Mouse (Mus musculus) heart, embryonic 10.5 days (tissue): ENCODE measurements around the gene Serpina10. TPM values are rescaled to one million over a fixed set of nuclear protein-coding genes. Genes with fewer than 3 reads are reported as not detected.

ENCODE experiments used
- DNase-seq: peaks from one replicate; pipeline ENCODE4 v3.0.0-alpha.2; 2017; ENCODE audit warnings: low spot score
- H3K27ac ChIP-seq: fragments of 300-500 bp; sonication (generic); 2 replicates; pipeline ENCODE4 v1.5.1; 2016; ENCODE audit warnings: mild to moderate bottlenecking
- H3K27me3 ChIP-seq: fragments of 300-500 bp; sonication (generic); 2 replicates; pipeline ENCODE4 v1.6.1; 2016; ENCODE audit warnings: mild to moderate bottlenecking; ENCODE audit not compliant: poor library complexity, insufficient read depth, severe bottlenecking
- H3K36me3 ChIP-seq: fragments of 300-500 bp; sonication (generic); 2 replicates; pipeline ENCODE4 v1.6.1; 2016; ENCODE audit warnings: mild to moderate bottlenecking, moderate library complexity
- H3K4me1 ChIP-seq: fragments of 300-500 bp; sonication (generic); 2 replicates; pipeline ENCODE4 v1.6.1; 2016; ENCODE audit warnings: mild to moderate bottlenecking
- H3K4me3 ChIP-seq: fragments of 300-500 bp; sonication (generic); 2 replicates; pipeline ENCODE4 v1.5.1; 2016; ENCODE audit warnings: mild to moderate bottlenecking, moderate library complexity
- H3K9me3 ChIP-seq: fragments of 300-500 bp; sonication (generic); 2 replicates; pipeline ENCODE4 v1.6.1; 2016; ENCODE audit warnings: mild to moderate bottlenecking, moderate library complexity
- WGBS: fragments of 180-500 bp; shearing (Covaris S2); methylation state at CpG from one replicate; pipeline ENCODE4 v1.1.7; 2016; 5-methylcytosine and 5-hydroxymethylcytosine counted together
- polyA plus RNA-seq: library from polyadenylated mRNA; unstranded; fragments of >200 nt; fragmentation: Nextera tagmentation; extraction: Ambion mirVana; gene quantifications from 2 replicates; pipeline ENCODE4 v1.2.1, GENCODE M21; 2016

Serpina10 gene
- polyA plus RNA-seq, 1 experiment from 2014 or later = 3.4 TPM

DNA sequence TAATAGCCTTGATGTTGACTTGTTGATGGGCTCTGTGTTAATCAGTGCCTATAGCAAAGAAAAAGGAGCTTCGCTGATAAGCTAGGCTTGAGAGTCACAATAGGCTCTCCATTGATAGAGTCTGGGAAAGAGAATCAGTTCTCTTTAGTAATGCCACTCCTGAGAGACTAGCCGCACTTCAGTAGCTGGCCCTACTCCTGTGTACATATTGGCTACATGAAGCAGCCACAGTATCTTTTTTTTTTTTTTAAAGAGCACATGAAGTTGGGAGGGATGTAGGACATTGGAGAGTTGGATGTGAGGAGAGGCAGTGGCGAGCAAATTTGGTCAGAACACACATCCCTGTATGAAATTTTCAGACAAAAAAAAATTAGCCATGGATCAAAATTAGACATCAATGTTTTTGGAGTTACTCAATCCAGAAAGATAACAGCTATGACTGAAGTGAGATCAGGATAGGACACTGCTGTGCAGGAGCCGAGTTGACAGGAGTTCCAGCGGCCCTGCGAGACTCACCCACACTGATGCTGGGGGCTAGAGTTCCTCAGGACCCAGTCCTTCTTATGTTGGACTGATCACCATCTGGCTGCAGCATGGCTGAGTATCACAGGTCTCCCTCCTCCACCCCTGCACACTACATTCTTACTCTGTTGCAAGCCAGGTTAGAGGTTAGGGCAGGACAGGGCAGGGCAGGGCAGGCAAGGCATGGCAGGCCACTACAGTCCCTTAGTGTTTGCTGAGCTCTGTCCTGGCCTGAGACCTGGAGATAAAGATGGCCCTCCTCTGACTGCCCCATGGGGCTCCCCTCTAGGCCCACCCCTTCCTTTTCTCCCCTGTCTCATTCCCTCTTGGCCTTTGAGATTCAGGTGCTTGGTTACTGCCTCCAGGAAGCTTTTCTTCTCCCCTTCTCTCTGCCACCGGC lies 24.1 kb upstream of the Serpina10 start:
- DNase-seq = no peak
- Histone ChIP-seq H3K27ac (no peak overlapping the region), H3K4me1 (no peaks in the 10 kb centered on the region), H3K9me3 (no peaks in the 10 kb centered on the region), H3K27me3 (no peaks in the 10 kb centered on the region), H3K36me3 (no peaks in the 10 kb centered on the region), H3K4me3 (no peak overlapping the region)
- 82% methylated on average over 7 of the region's 7 CpGs for WGBS

GRCm38 (mm10) chr12:103653836-103654235 lies 22.6 kb upstream of the Serpina10 start:
- H3K27me3 ChIP-seq = no peaks in the 10 kb centered on the region
- no peaks in the 10 kb centered on the region for H3K4me1 ChIP-seq
- WGBS = 89% methylated on average over 2 of the region's 2 CpGs
- no peaks in the 10 kb centered on the region for H3K9me3 ChIP-seq
- no peaks in the 10 kb centered on the region for H3K36me3 ChIP-seq
- no peak overlapping the region for H3K4me3 ChIP-seq
- DNase-seq = peak; percentile 57
- no peak overlapping the region for H3K27ac ChIP-seq

DNA sequence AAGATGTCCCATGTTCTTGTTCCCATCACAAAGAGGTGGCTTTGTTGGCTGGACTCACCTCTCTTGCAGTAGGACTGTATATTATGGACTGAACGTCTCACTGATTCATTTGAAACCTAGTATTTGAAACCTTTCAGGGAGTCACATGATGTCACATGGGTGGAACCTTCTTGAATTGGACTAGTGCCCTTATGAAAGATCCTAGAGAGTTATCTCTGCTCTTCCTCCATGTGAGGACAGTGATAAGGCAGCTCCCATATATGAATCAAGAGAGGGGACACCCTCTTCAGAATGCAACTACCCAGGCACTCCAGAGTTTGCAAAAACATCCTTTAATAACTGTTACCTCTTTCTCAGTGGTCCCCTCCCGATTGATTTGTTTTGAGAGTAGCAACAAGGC lies 15.1 kb upstream of the Serpina10 start:
- Histone ChIP-seq H3K36me3 (no peaks in the 10 kb centered on the region), H3K27ac (no peak overlapping the region), H3K27me3 (no peaks in the 10 kb centered on the region), H3K4me1 (no peaks in the 10 kb centered on the region), H3K4me3 (no peak overlapping the region), H3K9me3 (no peaks in the 10 kb centered on the region)
- 63% methylated on average over 2 of the region's 2 CpGs for WGBS
- DNase-seq = no peak

DNA sequence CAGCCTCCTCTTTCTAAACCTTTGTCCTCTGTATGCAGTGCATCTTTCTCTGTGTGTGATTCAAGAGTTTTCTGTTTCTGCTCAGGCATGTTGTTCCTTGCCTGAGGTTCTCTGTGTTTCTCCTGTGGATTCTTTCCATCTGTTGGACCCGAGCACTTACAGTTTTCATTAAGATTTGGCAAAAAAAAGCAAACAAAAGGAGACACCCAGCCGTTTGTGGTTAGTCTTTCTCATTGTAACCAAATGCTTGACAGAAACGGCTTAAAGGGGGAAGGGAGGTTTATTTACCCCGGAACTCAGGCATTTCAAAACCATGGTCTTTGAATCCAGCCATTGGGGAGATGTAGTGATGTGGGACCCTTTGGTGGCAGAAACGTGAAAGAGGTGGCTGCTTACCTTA lies 13.4 kb upstream of the Serpina10 start:
- DNase-seq = no peak

DNA sequence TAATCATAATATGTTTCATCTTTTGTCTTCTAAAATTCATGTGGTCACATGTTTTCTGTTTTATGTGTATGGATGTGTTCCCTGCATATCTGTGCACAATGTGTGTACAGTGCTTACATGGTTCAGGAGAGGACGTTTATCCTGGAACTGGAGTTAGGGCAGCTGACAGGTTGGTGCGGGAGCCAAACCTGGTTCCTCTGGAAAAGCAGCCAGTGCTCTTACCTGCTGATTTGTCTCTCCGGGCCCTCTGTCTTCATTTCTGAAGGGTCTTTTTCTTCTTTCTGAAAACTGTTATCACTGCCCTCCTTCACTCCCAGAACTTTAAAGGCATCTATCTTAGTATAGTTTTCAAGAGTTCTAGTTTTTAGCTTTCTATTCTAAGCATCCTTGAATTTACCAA lies 12.6 kb upstream of the Serpina10 start:
- Histone ChIP-seq H3K4me1 (no peaks in the 10 kb centered on the region), H3K4me3 (no peak overlapping the region), H3K36me3 (no peaks in the 10 kb centered on the region), H3K27ac (no peak overlapping the region), H3K9me3 (no peaks in the 10 kb centered on the region), H3K27me3 (no peaks in the 10 kb centered on the region)
- WGBS = 72% methylated on average over 3 of the region's 3 CpGs
- peak; percentile 64 for DNase-seq

More for the DNA sequence above, 13.4 kb upstream of the Serpina10 start:
- H3K27me3 ChIP-seq = no peaks in the 10 kb centered on the region
- 31% methylated on average over 5 of the region's 5 CpGs for WGBS
- H3K36me3 ChIP-seq = no peaks in the 10 kb centered on the region
- no peak overlapping the region for H3K27ac ChIP-seq
- no peaks in the 10 kb centered on the region for H3K4me1 ChIP-seq
- no peaks in the 10 kb centered on the region for H3K9me3 ChIP-seq
- no peak overlapping the region for H3K4me3 ChIP-seq

DNA sequence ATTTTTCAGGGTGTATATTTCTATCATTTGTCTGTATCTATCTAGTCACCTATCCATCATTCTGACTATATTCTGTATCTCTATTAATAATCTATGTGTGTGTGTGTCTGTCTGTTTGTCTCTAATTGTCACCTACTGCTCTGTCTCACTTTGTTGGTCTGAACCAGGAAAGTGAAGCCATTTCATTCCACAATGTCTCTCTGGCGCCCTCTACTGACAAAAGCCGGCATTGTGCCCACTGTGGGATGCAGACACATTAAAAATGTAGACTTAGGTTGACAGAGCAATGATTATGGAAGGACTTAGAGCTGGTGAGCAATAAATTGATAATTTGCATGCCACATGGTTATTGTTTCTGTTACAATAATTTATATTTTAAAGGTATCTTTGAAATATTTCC lies 12.1 kb upstream of the Serpina10 start:
- Histone ChIP-seq H3K27ac (no peak overlapping the region), H3K9me3 (no peaks in the 10 kb centered on the region), H3K36me3 (no peaks in the 10 kb centered on the region), H3K4me1 (no peaks in the 10 kb centered on the region), H3K27me3 (no peaks in the 10 kb centered on the region), H3K4me3 (no peak overlapping the region)
- WGBS = 0% methylated on average over 2 of the region's 2 CpGs
- DNase-seq = no peak

GRCm38 (mm10) chr12:103635846-103636245 lies 4.6 kb upstream of the Serpina10 start:
- no peak overlapping the region for H3K27ac ChIP-seq
- H3K9me3 ChIP-seq = no peaks in the 10 kb centered on the region
- 79% methylated on average over 2 of the region's 2 CpGs for WGBS
- no peaks in the 10 kb centered on the region for H3K36me3 ChIP-seq
- no peak for DNase-seq
- peaks cover 4% of the 10 kb centered on the region; the same call in 1 of the 2 replicates for H3K4me1 ChIP-seq
- H3K27me3 ChIP-seq = no peaks in the 10 kb centered on the region
- H3K4me3 ChIP-seq = no peak overlapping the region

DNA sequence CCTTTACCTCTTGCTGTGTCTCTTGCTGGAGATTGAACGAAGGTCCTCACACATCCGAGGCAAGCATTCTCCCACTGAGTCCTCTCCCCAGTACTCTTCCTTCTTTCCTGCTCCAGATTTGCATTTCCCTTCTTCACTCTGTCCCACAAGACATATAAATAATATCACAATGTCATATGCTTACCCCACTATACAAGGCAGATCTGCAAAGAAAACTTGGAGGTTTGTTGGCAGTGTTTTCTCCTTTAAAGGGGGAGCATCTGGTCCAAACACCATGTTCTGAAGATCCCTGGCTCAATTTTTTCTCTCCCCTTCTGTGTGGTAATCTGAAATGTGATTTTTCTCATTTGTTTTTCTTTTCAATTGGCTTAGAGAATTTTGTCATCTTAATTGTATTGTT lies 3.2 kb upstream of the Serpina10 start:
- no peaks in the 10 kb centered on the region for H3K9me3 ChIP-seq
- no peak for DNase-seq
- no peak overlapping the region for H3K4me3 ChIP-seq
- no peaks in the 10 kb centered on the region for H3K27me3 ChIP-seq
- 68% methylated on average over 2 of the region's 2 CpGs for WGBS
- H3K27ac ChIP-seq = no peak overlapping the region
- H3K4me1 ChIP-seq = peaks cover 6% of the 10 kb centered on the region; the same call in 1 of the 2 replicates
- no peaks in the 10 kb centered on the region for H3K36me3 ChIP-seq

- WGBS = 43% methylated on average over 10 of the region's 10 CpGs
- no peaks in the 10 kb centered on the region for H3K36me3 ChIP-seq
- H3K27me3 ChIP-seq = no peaks in the 10 kb centered on the region
- no peak overlapping the region for H3K27ac ChIP-seq
- no peak overlapping the region for H3K4me3 ChIP-seq
- no peaks in the 10 kb centered on the region for H3K9me3 ChIP-seq
- DNase-seq = no peak
- peaks cover 12% of the 10 kb centered on the region; the same call in 1 of the 2 replicates for H3K4me1 ChIP-seq
Measured at GRCm38 (mm10) chr12:103616860-103617261, 14.4 kb downstream of the Serpina10 start.

DNA sequence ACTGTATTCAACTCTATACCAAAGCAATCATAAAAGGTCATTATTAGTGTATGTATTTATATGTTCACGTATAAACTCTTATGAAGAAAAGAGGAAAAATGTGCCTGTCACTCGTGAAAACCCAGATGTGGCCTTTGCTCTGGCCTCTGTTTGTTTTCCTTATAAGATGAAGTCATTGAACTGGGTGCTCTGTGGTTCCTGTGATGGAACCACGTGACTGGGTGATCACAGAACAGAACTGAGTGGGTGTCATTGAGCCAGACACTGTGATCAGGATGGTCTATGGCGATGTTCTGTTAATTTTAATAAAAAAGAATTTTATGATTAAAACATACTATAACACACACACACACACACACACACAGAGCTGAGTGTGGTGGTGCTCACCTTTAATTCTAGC lies 15.5 kb downstream of the Serpina10 start:
- WGBS = 78% methylated on average over 4 of the region's 4 CpGs
- Histone ChIP-seq H3K9me3 (no peaks in the 10 kb centered on the region), H3K27me3 (no peaks in the 10 kb centered on the region), H3K4me1 (peaks cover 12% of the 10 kb centered on the region; the same call in 1 of the 2 replicates), H3K4me3 (no peak overlapping the region), H3K36me3 (no peaks in the 10 kb centered on the region), H3K27ac (no peak overlapping the region)
- no peak for DNase-seq

DNA sequence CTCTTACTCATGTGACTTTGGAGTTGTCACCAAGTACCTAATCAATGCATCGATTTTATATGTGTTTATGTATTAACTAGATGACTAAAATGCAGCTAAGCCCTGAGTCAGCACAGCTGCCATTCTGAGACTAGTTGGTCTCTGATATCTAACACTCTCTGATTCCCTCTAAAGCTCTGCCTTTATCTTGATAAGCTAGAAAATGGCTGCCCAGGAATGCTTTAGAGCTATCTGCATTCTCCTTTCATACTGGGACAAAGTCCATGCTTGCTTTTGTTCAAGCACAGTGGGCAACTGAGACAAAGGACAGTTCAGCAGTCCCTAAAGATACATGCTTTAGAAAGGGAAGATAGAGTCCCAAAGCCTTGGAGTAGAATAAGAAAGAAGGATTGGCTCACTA lies 16.1 kb downstream of the Serpina10 start:
- Histone ChIP-seq H3K36me3 (no peaks in the 10 kb centered on the region), H3K27me3 (no peaks in the 10 kb centered on the region), H3K4me1 (peaks cover 12% of the 10 kb centered on the region; the same call in 1 of the 2 replicates), H3K27ac (no peak overlapping the region), H3K9me3 (no peaks in the 10 kb centered on the region), H3K4me3 (no peak overlapping the region)
- 80% methylated on average over 1 of the region's 1 CpGs for WGBS
- DNase-seq = no peak

GRCm38 (mm10) chr12:103601839-103602238 lies 29.4 kb downstream of the Serpina10 start:
- no peaks in the 10 kb centered on the region for H3K27me3 ChIP-seq
- H3K27ac ChIP-seq = no peak overlapping the region
- H3K36me3 ChIP-seq = no peaks in the 10 kb centered on the region
- no peak for DNase-seq
- no peak overlapping the region for H3K4me3 ChIP-seq
- WGBS = 82% methylated on average over 3 of the region's 3 CpGs
- H3K9me3 ChIP-seq = no peaks in the 10 kb centered on the region
- peaks cover 9% of the 10 kb centered on the region for H3K4me1 ChIP-seq

DNA sequence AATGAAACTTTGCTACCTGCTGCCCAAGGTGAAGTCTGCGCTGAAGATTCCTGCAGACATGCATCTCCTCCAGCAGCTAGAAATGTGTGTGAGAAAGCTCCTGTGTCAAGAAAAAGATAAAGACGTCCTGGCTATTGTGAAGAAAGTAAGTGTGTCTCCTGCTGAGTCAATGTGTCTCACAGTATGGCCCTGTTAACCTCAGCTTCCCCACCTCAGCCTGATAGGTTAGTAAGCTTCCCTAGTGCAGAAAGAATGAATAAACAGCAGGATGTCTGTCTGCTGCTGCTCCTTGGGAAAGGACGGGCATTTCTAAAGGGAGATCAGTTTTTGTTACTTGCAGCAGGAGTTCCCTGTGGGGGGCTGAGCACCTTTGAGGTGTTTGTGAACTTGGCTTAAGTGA lies 30.9 kb downstream of the Serpina10 start:
- DNase-seq = no peak
- H3K36me3 ChIP-seq = no peaks in the 10 kb centered on the region
- H3K9me3 ChIP-seq = no peaks in the 10 kb centered on the region
- no peak overlapping the region for H3K4me3 ChIP-seq
- H3K27me3 ChIP-seq = no peaks in the 10 kb centered on the region
- 16% methylated on average over 3 of the region's 3 CpGs for WGBS
- H3K27ac ChIP-seq = 0 out of 2 replicates have a peak overlapping the region, but pooled peaks have one; percentile 16
- peaks cover 9% of the 10 kb centered on the region for H3K4me1 ChIP-seq
